Mouse (Mus musculus) lung, postnatal 25 days (tissue): Measurements from ENCODE around the gene Kntc1.
"Not testable (repeated sequence)": the region's sequence is repeated elsewhere in the genome, so short reads cannot be mapped to it uniquely, and the experiment has no call there.

Source experiments
- DNase-seq: peaks from one replicate; pipeline ENCODE4 v3.0.0; 2022; ENCODE audit warnings: low spot score

Kntc1 gene

GRCm38 (mm10) chr5:123749065-123750064 lies at the start of gene Kntc1, which contains the start of gene Rsrc2:
Kntc1 (plus strand) TSS chr5:123749716.
Rsrc2 (minus strand) TSS chr5:123749414.
- peak; percentile 100 for DNase-seq

- peak; percentile 65 for DNase-seq
Measured at GRCm38 (mm10) chr5:123700625-123701024, 48.9 kb upstream of the Kntc1 start.

- DNase-seq: peak; percentile 79
Measured at GRCm38 (mm10) chr5:123708598-123708997, 40.9 kb upstream of the Kntc1 start.

- peak; percentile 48 for DNase-seq
Measured at GRCm38 (mm10) chr5:123709571-123709970, 39.9 kb upstream of the Kntc1 start.

GRCm38 (mm10) chr5:123713782-123714181 lies 35.7 kb upstream of the Kntc1 start:
- DNase-seq: peak; percentile 44

GRCm38 (mm10) chr5:123714622-123715021 lies 34.9 kb upstream of the Kntc1 start:
- no peak for DNase-seq

- peak; percentile 98 for DNase-seq
Measured at GRCm38 (mm10) chr5:123720328-123721311, 28.9 kb upstream of the Kntc1 start, which contains the start of gene Zcchc8. Zcchc8 (minus strand) TSS chr5:123721100.

- DNase-seq: not testable (repeated sequence)
Measured at GRCm38 (mm10) chr5:123723816-123724215, 25.7 kb upstream of the Kntc1 start.

GRCm38 (mm10) chr5:123730981-123731380 lies 18.5 kb upstream of the Kntc1 start:
- DNase-seq: no peak

GRCm38 (mm10) chr5:123744358-123744757 lies 5.2 kb upstream of the Kntc1 start:
- peak; percentile 16 for DNase-seq

- DNase-seq: no peak
Measured at GRCm38 (mm10) chr5:123746253-123746652, 3.3 kb upstream of the Kntc1 start.

GRCm38 (mm10) chr5:123747604-123748003 lies 1.9 kb upstream of the Kntc1 start:
- no peak for DNase-seq

- DNase-seq: no peak
Measured at GRCm38 (mm10) chr5:123748339-123749064, 1.0 kb upstream of the Kntc1 start.

GRCm38 (mm10) chr5:123765506-123765905 lies 16.0 kb downstream of the Kntc1 start:
- DNase-seq: no peak

GRCm38 (mm10) chr5:123766455-123766854 lies 16.9 kb downstream of the Kntc1 start:
- not testable (repeated sequence) for DNase-seq

GRCm38 (mm10) chr5:123773441-123773840 lies 23.9 kb downstream of the Kntc1 start:
- no peak for DNase-seq

- DNase-seq: no peak
Measured at GRCm38 (mm10) chr5:123780716-123781115, 31.2 kb downstream of the Kntc1 start.

- DNase-seq: no peak
Measured at GRCm38 (mm10) chr5:123781864-123782263, 32.3 kb downstream of the Kntc1 start.

GRCm38 (mm10) chr5:123788976-123789375 lies 39.5 kb downstream of the Kntc1 start:
- no peak for DNase-seq

GRCm38 (mm10) chr5:123793081-123793480 lies 43.6 kb downstream of the Kntc1 start:
- no peak for DNase-seq

- no peak for DNase-seq
Measured at GRCm38 (mm10) chr5:123806334-123806733, 56.8 kb downstream of the Kntc1 start.
